Mouse (Mus musculus): ENCODE data around the gene Stac3. TPM values are rescaled to one million over a fixed set of nuclear protein-coding genes. Genes with fewer than 3 reads are reported as not detected.

Stac3 gene
- polyA plus RNA-seq (2012) = 1.1 and 1.8 TPM in 2 replicates

DNA sequence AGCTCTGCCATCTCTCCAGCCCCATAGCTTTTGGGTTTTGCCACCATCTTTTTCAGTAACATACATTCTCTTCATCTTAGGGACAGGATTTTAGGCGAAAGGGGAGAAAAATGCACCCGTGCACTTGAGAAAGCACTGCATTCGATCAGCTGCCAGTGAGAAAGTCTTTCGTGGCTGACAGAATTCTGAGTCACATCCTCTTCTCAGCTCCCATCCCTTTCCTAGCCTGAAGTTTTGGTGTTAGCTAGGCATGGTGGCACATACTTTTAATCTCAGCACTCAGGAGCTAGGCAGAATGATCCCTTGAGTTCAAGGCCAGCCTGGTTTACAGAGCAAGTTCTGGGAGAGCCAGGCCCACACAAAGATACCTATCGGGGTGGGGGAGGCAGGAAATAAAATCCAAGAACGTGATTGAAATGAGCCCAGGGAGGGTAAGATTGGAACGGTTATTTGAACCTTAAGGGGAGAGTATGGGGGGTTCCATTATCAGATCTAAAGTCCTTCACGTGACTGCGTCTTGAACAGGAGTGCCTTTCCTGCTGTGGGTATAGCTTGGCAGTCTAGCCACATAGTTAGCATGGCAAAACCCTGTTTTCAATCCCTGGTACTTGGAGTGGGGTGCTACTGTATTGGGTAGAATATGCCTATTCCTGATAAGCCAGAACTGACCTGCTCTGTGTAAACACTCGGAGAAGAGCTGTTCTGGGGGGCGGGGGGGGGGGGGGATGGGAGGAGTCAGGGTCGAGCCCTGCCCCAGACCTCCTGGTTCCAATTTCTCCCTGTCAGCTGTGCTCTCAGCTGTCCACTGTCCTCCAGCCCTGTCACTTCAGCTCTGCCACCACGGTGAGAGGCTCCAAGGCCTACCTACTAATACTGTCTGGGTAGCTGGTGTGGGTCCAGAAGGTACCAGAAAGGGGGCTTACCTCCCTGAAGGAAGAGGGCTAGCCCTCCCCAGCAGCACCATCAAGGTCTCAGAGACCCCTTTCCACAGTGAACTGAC, at the start of gene Stac3:
Stac3 (plus strand) TSS at position 793 of the 1,000 bp plus-strand sequence.

GRCm38 (mm10) chr10:127514764-127515163, 13.3 kb downstream of the Stac3 start, which contains the start of gene Ndufa4l2:
Gene Ndufa4l2, plus strand, starts transcription at chr10:127514967.

GRCm38 (mm10) chr10:127522088-127522581, 20.6 kb downstream of the Stac3 start, which contains the start of gene Shmt2:
Gene Shmt2, minus strand, starts transcription at chr10:127522444.

DNA sequence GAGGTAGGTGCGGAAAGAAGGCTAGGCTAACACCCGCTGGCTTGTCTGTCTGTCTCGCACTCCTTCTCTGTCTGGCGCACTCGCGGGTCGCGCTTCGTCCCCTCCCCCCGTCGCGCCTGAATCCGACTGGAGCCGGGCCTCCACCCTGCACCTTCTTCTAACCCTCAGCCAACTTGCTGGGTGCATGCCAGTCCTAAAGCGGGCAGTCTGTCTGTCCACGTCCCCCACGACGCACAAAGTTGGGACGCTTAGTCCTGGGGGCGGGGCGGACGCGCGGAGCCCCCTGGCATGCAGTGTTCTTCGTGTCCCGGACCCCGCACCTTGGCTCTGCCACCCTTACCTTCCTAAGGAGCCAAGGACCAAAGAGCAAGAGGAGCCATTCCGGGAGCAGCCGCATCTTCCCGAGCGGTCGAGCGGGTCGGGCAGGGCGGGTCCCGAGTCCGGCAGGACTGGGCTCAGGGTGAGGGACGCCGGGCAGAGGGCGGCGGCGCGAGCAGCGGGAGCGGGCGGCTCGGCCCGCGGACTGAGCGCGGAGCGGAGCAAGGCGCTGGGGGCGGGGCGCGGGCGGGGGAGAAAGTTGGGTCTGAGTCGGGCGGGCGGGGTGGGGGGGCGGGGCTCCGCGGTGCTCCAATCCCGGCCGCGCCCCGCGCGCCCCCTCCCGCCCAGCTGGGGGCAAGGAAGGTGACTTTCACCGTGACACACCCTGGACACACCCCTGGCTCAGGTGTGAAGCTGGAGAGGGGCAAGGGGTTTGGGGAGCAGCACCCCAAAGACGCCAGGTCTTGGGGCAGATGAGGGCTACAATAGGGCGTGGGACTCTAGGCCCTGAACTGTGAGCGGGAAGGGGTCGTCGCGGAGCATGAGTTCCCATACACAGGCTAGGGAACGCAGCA, 32.8 kb downstream of the Stac3 start, which contains the start of gene Nxph4:
Nxph4 (minus strand) TSS at position 524 of the 893 bp plus-strand sequence.

Other genes with a start within 250 kb of the Stac3 start
- 0.54 and 0.63 TPM in 2 replicates for gene Kif5a, start 238.3 kb upstream of the Stac3 start, polyA plus RNA-seq (2012)
- gene Dctn2, start 235.3 kb upstream of the Stac3 start, polyA plus RNA-seq (2012) = 150 and 154 TPM in 2 replicates
- 426 and 490 TPM in 2 replicates for gene Mbd6, start 212.7 kb upstream of the Stac3 start, polyA plus RNA-seq (2012)
- 53.6 and 60.7 TPM in 2 replicates for gene Mars, start 189.9 kb upstream of the Stac3 start, polyA plus RNA-seq (2012)
- gene Arhgap9, start 179.7 kb upstream of the Stac3 start, polyA plus RNA-seq (2012) = 40.4 and 45.0 TPM in 2 replicates
- gene Gli1, start 159.7 kb upstream of the Stac3 start, polyA plus RNA-seq (2012) = 0.18 and 0.44 TPM in 2 replicates
- 0.01 TPM in 1 of 2 replicates, not detected in the other for gene Inhbe, start 147.3 kb upstream of the Stac3 start, polyA plus RNA-seq (2012)
- gene Inhbc, start 131.3 kb upstream of the Stac3 start, polyA plus RNA-seq (2012) = 0.04 TPM in 1 of 2 replicates, not detected in the other
- 135 and 146 TPM in 2 replicates for gene R3hdm2, start 121.4 kb upstream of the Stac3 start, polyA plus RNA-seq (2012)
- gene Ndufa4l2, start 13.3 kb downstream of the Stac3 start, polyA plus RNA-seq (2012) = 0.38 TPM in 1 of 2 replicates, not detected in the other
- 201 and 228 TPM in 2 replicates for gene Shmt2, start 20.8 kb downstream of the Stac3 start, polyA plus RNA-seq (2012)
- 0.10 and 0.17 TPM in 2 replicates for gene Nxph4, start 32.9 kb downstream of the Stac3 start, polyA plus RNA-seq (2012)
- gene Lrp1, start 119.5 kb downstream of the Stac3 start, polyA plus RNA-seq (2012) = 19.8 and 39.8 TPM in 2 replicates
- gene Stat6, start 141.3 kb downstream of the Stac3 start, polyA plus RNA-seq (2012) = 48.1 and 50.8 TPM in 2 replicates
- gene Nemp1, start 165.2 kb downstream of the Stac3 start, polyA plus RNA-seq (2012) = 1.4 and 2.7 TPM in 2 replicates
- gene Nab2, start 166.9 kb downstream of the Stac3 start, polyA plus RNA-seq (2012) = 29.9 and 35.3 TPM in 2 replicates
- 0.04 TPM in 1 of 2 replicates, not detected in the other for gene Myo1a, start 203.5 kb downstream of the Stac3 start, polyA plus RNA-seq (2012)
- gene Tac2, start 222.8 kb downstream of the Stac3 start, polyA plus RNA-seq (2012) = 0.56 and 0.88 TPM in 2 replicates
- gene Zbtb39, start 237.9 kb downstream of the Stac3 start, polyA plus RNA-seq (2012) = 3.3 and 4.3 TPM in 2 replicates

Measured in megakaryocyte-erythroid progenitor cell, adult 5 weeks (primary cell).